Mouse (Mus musculus): Measurements from ENCODE around the gene Lrrn2.

DNA sequence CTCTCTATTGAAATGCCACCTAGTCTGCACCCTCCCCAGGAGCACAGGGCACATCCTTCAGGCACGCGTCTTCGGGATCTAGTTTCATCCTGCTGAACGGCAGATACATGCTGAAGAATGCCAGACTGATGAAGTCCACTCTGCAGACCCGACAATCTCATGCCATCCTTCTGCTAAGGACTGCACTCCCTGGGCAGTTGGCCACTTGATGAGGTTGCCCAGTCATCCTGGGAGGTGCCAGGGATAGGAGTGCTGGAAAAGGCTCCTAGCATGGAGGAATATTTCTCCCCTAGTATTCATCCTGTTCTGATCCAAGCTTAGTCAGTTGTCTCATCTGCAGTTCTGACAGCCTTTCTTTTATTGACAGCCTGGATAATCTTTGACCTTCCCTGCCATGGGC lies 20.9 kb downstream of the Lrrn2 start:
- TF ChIP-seq POLR2A (IDR thresholded peaks at IDR 0.05; ENCODE audit: borderline replicate concordance, control insufficient read depth, low read depth, low read length) (no peak), CTCF (IDR thresholded peaks at IDR 0.05; ENCODE audit: control insufficient read depth, insufficient read depth, low read length) (no peak)
